Mouse (Mus musculus): ENCODE measurements at regions not wholly inside any gene's neighbourhood (a gene's known extent, or its start where the extent isn't known, plus 50 kb on each side); places are given as distances from the start of the nearest gene placed in this dataset.

DNA sequence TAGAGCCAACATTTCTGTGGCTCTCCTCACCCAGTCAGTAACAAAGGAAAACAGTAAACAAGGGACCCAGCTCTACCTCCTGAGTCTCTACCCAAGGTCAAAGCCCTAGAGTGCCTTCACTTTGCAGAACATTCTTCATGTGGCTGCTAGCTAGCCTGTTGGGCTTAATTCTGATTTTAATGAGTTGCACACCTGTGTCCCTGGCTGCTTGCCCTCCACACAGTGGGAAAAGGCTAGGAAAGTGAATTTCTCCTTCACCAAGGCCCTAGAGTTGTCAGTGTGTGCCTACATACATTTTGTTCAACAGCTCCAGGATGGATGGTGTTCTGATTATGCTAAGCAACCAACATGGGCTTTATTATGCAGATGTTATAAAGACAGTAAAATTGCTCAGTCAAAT, 307.8 kb upstream of the Sel1l start:
- no peak for DNase-seq (ENCODE audit: extremely low spot score, low read depth, low spot score)

DNA sequence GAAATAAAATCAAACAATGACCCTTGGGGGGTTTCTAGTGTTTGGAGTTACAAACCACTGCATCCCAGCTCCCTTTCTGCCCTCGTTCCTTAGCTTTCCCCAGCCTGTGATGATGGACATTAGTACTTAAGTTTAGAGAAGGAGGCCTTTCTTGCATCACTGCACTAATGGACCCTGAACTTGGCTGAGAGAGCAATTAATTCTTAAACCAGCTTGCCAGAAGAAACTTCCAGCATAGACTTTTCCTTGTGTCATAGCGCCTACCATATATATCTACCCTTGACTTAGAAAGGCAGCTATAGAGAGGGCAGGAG, 303.9 kb upstream of the Sel1l start:
- no peak for DNase-seq (ENCODE audit: extremely low spot score, low read depth, low spot score)

GRCm38 (mm10) chr12:92152043-92152921, 303.3 kb upstream of the Sel1l start:
- no peak for DNase-seq (ENCODE audit: extremely low spot score, low read depth, low spot score)

DNA sequence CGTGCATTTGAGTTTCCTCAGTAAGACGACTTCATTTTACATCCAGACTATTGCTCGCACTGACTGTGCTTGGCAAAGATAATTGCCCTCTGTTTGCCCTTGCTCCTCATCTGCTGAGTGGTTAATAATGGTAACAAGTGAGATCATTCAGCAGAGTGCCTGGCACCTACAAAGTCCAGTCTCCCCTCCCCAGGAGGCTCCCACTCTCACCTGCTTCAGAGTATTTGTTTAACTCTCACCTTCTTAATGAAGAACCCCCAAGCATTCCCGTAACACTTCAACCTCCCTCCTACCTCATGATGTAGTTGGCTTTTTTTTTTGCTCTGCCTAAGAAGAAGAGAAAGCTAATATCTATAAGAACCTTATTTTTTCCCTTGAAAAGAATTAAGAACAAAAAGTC, 288.6 kb upstream of the Sel1l start:
- DNase-seq (ENCODE audit: extremely low spot score, low read depth, low spot score) = no peak

- no peak for DNase-seq (ENCODE audit: extremely low spot score, low read depth, low spot score)
These were observed 278.7 kb upstream of the Sel1l start for GRCm38 (mm10) chr12:92127648-92128047.

DNA sequence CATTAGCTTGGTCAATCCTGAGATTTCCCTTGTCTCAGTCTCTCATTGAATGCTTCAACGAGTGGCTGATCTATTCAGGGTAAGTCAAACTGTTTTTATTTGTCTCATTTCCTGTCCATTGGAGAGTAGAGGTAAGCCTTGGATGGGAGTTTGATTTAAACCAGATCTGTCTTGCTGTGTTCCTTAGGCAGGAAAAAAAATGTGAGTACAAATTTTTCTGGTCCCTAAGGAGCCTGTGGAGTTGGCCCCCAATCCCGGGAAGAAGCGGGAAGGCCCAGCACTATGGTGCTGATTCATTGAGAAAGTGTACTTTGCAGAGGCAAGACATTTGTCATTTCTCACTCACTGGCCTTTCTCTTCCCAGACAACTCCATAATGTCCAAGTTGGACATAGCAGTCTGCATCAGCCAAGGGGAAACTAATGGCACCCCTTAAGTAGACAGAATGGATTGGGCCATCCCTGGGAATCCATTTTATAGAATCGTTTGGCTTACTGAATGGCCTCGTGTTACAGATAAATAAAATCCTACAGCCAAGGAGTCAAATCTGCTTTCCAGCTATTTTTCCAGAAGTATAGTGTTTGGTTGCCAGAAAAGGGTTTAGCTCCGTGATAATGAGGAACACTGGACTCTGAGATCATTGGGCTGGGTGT, 271.3 kb upstream of the Sel1l start:
- no peak for DNase-seq (ENCODE audit: extremely low spot score, low read depth, low spot score)

DNA sequence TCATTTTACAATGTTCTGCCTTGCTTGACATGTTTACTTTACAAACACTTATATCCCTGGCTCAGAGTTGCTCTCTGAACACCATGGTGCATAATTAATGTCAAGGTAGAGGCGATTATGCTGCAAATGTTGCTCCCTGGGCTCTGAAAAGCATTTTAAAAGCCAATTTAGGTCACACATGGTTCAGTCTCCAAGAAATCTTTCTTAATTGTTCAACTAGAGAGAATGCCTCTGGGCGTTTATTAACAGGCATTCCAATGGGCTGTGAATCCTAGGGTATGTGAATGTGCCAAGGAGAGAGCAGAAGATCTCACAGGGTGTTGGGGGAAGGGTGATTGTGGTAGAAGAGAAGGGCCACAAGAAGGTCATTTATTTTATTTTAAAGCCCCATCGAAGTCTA, 260.7 kb upstream of the Sel1l start:
- peak; percentile 14 for DNase-seq (ENCODE audit: extremely low spot score, low read depth, low spot score)

- no peak for DNase-seq (ENCODE audit: extremely low spot score, low read depth, low spot score)
These were observed 251.1 kb upstream of the Sel1l start for GRCm38 (mm10) chr12:92100080-92100479.

DNA sequence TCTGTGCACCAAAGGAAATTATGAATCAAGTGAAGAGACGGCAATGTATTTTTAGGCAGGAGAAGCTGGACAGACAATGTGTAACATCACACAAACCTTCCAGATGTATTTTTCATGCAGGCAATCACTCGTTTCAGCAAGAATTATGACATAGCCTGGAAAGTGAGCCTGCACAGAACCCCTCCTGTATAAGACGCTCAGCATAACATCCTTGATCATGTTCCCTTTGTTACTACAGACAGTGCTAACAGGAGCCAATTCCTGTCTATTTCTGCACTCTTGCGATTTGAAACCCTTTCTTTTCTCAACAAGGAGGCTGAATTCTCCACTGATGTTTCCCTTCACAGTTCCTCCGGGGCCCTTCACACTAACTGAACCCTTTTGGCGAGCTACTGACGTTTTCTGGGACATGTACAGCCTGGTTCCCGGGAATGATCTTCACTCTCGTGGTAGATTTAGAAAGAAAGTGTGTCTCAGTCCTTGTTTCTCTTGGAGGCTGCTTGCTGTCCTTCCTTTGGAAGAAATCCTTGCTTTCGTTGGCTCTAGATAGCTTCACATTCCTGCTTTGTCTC, 243.9 kb upstream of the Sel1l start:
- DNase-seq (ENCODE audit: extremely low spot score, low read depth, low spot score) = no peak

GRCm38 (mm10) chr12:92073209-92073608, 224.3 kb upstream of the Sel1l start:
- DNase-seq (ENCODE audit: extremely low spot score, low read depth, low spot score) = no peak

- DNase-seq (ENCODE audit: extremely low spot score, low read depth, low spot score) = no peak
These were observed 213.8 kb upstream of the Sel1l start for GRCm38 (mm10) chr12:92062731-92063130.

GRCm38 (mm10) chr12:92040481-92040880, 191.5 kb upstream of the Sel1l start:
- DNase-seq (ENCODE audit: extremely low spot score, low read depth, low spot score) = peak; percentile 57

DNA sequence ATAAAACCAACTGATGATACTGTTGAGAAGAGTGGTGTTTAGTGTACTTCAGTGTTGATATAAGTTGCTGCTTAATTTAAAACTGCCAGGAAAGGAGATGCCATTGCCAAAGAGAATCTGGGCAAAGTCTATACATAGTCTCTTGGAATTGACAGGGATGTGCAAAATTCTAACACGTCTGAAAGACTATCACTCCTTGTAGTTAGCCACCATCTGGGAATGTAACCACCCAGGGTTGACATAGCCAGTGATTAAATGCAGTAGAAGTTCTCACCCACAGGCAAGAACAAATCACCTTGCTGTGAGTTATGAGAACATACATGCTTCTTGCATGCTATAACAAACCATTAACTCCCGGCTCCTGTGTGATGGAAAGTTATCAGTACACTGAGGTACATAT, 180.2 kb upstream of the Sel1l start:
- DNase-seq (ENCODE audit: extremely low spot score, low read depth, low spot score) = no peak

DNA sequence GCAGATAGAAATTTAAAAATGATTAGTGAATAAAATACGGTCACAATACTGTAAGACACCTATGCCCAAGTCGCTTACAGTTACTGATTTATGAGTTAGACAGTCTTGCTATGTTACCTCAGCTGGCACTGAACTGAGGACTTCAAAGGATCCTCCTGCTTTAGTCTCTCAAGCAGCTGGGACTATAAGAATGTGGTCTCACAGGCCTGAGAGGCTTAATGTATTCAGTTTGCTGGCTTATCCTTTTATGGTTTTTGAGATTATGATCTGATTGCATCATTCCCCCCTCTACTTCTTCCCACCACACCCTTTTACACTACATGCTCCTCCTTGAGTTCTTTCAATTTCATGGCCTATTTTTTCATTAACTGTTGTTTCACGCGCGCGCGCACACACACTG, 179.4 kb upstream of the Sel1l start:
- no peak for DNase-seq (ENCODE audit: extremely low spot score, low read depth, low spot score)

GRCm38 (mm10) chr12:92024461-92025218, 175.7 kb upstream of the Sel1l start:
- no peak for DNase-seq (ENCODE audit: extremely low spot score, low read depth, low spot score)

GRCm38 (mm10) chr12:92019593-92020224, 170.8 kb upstream of the Sel1l start:
- DNase-seq (ENCODE audit: extremely low spot score, low read depth, low spot score) = no peak

DNA sequence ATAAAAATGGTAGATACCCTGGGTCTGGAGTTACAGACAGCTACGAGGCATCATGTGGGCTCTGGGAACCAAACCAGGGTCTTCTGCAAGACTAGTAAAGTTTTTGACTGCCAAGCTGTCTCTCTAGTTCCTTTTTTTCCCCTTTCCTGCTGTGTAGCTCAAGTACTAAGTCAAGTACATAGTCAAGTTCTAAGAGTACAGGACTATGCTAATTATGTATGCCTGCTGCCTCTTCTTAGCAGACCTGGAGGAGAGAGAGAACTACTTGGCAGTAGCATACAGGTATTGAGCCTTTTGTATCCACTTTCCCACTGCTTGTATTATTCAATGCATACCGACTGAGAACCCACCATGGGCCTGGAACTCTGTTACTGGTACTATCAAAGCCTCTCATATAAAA, 166.4 kb upstream of the Sel1l start:
- no peak for DNase-seq (ENCODE audit: extremely low spot score, low read depth, low spot score)

DNA sequence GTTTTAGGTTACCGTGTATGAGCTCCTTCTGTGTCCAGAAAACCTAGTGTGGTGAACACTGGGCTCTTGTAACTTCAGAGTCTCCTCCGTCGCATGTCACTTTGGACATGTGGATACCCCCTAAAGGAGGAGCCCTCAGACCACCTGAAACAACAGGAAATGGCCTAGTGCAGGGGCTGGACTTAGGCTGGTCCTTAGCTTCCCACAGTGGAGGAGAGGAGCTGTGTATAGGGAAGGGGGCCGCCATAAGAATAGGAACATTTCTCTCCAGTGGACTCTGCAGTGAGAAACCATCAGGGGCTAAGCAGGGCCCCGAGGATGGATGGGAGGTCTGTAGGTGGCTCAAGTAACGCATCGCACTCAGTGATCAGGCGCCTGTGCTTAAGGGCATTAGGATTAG, 165.0 kb upstream of the Sel1l start:
- no peak for DNase-seq (ENCODE audit: extremely low spot score, low read depth, low spot score)

GRCm38 (mm10) chr12:92013244-92013643, 164.3 kb upstream of the Sel1l start:
- no peak for DNase-seq (ENCODE audit: extremely low spot score, low read depth, low spot score)

DNA sequence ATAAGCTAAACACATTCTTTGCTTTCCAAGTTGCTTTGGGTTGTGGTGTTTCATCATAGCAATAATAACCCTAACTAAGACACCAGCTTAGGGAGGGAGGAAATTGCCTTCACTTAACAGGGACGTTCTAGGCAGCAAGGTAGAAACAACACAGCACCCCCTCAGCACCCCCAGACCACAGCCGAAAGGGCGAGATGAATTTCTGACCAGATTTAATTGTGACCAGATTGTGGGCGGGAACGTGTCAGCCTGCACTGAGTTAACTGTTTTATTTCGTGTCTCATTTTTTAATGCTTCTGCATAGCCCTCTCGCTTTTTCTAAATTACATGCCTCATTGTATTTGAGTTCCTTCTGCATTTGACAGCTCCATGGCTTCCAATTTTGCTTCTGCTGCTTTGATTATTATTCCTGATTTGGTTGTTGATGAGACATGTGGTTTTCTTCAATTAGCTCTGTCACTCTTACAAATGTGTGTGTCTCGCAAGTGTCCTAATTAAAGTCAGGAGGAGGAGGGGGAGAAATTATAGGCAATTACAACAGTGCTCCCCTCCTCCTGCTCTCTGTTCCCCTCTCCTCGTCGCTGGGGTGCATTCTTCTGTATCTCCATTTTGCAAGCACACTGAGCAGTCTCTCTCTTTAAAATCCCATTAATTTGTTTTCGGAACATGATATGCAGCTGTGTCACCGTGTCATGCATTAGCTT, 155.6 kb upstream of the Sel1l start:
- DNase-seq (ENCODE audit: extremely low spot score, low read depth, low spot score) = no peak

DNA sequence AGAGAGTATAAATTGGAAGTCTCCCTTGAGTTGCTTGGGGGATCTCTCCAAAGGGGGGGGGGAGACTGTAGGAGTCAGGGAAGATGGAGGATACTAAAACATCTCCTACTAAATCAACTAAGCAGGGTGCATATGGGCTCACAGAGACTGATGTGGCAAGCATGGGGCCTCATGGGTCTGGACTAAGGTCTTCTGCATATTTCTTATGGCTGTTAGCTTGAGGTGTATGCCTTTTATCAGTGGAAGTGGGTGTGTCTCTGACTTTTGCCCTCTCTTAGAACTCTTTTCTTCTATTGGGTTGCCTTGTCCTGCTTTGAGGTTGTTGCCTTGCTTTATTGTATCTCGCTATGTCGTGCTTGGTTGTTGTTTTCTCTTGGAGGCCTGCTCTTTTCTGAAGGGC, 150.1 kb upstream of the Sel1l start:
- DNase-seq (ENCODE audit: extremely low spot score, low read depth, low spot score) = no peak

Data from hindlimb bud, embryonic 11.5 days (tissue).